10 mouse cellular contexts compared by ENCODE assay signal in genomic region chr11:68228941-68229665, GRCm38 (mm10).
DNase-seq lines count a peak whose midpoint lies in the region; ATAC-seq and TF ChIP-seq lines count a peak whose summit lies in the region.
"Had no signal": no experiment of that assay in that cellular context is flagged by ENCODE, and none has a peak within 500 bp of the region (broad histone marks: within the 10 kb centered on the region; RNA-seq: fewer than 3 reads in every experiment).

No protein-coding gene starts in this region.

- H3K9ac ChIP-seq in lung, embryonic 15.5 days, result no peak overlapping the region
- no peak overlapping the region; the same call in 1 of the 2 replicates for H3K9ac ChIP-seq in limb, embryonic 12.5 days (replicated peaks)
- no peak overlapping the region for H3K9ac ChIP-seq in heart, embryonic 12.5 days
- H3K9ac ChIP-seq: midbrain, embryonic 15.5 days had no signal

- H3K9me3 ChIP-seq in lung, embryonic 15.5 days, result no peaks in the 10 kb centered on the region
- 0 out of 2 replicates have a peak, but pooled peaks cover 4% of the 10 kb centered on the region for H3K9me3 ChIP-seq in limb, embryonic 12.5 days
- H3K9me3 ChIP-seq in heart, embryonic 12.5 days (replicated peaks), result peaks cover 5% of the 10 kb centered on the region; the same call in 1 of the 2 replicates
- H3K9me3 ChIP-seq: midbrain, embryonic 15.5 days had no signal

- H3K27me3 ChIP-seq in lung, embryonic 15.5 days, result no peaks in the 10 kb centered on the region
- H3K27me3 ChIP-seq in limb, embryonic 12.5 days, result no peaks in the 10 kb centered on the region
- peaks cover 8% of the 10 kb centered on the region; the same call in 1 of the 2 replicates for H3K27me3 ChIP-seq in heart, embryonic 12.5 days (replicated peaks)
- H3K27me3 ChIP-seq: Patski had no signal

- no peak for TF ChIP-seq CTCF in embryonic fibroblast, embryonic 13.5 days (IDR thresholded peaks at IDR 0.05; ENCODE audit: borderline replicate concordance, insufficient read depth, low read length)

- peak overlapping the region; percentile 29; the same call in 1 of the 2 replicates for H3K4me2 ChIP-seq in lung, embryonic 15.5 days
- H3K4me2 ChIP-seq in limb, embryonic 12.5 days, result no peak overlapping the region
- no peak overlapping the region for H3K4me2 ChIP-seq in heart, embryonic 12.5 days
- H3K4me2 ChIP-seq: midbrain, embryonic 15.5 days had no signal

- ATAC-seq in lung, embryonic 15.5 days (ENCODE audit: borderline replicate concordance, extremely low read depth, low FRiP score, low TSS enrichment), result peak; percentile 20; the same call in 1 of the 2 replicates
- no peak for ATAC-seq in limb, embryonic 12.5 days (ENCODE audit: insufficient number of reproducible peaks, insufficient read depth, low FRiP score, low TSS enrichment, low read depth)
- no peak for ATAC-seq in heart, embryonic 12.5 days (ENCODE audit: insufficient number of reproducible peaks, low FRiP score)
- ATAC-seq: midbrain, embryonic 15.5 days; Patski had no signal

- no peak for TF ChIP-seq POLR2A in embryonic fibroblast, embryonic 13.5 days (IDR thresholded peaks at IDR 0.05; ENCODE audit: low read depth, low read length)

- no peaks in the 10 kb centered on the region for H3K36me3 ChIP-seq in lung, embryonic 15.5 days
- H3K36me3 ChIP-seq in limb, embryonic 12.5 days, result peaks cover 4% of the 10 kb centered on the region; the same call in 1 of the 2 replicates
- no peaks in the 10 kb centered on the region for H3K36me3 ChIP-seq in heart, embryonic 12.5 days
- H3K36me3 ChIP-seq: midbrain, embryonic 15.5 days had no signal

- H3K4me3 ChIP-seq in lung, embryonic 15.5 days, result no peak overlapping the region
- no peak overlapping the region for H3K4me3 ChIP-seq in embryonic fibroblast, embryonic 13.5 days (ENCODE audit: insufficient read depth, low read length)
- H3K4me3 ChIP-seq in limb, embryonic 12.5 days (replicated peaks), result no peak overlapping the region
- no peak overlapping the region for H3K4me3 ChIP-seq in heart, embryonic 12.5 days
- H3K4me3 ChIP-seq: midbrain, embryonic 15.5 days had no signal

- peak overlapping the region; percentile 48 for H3K27ac ChIP-seq in lung, embryonic 15.5 days
- H3K27ac ChIP-seq in embryonic fibroblast, embryonic 13.5 days (ENCODE audit: insufficient read depth, low read length), result peak overlapping the region; percentile 59
- H3K27ac ChIP-seq in limb, embryonic 12.5 days, result peak overlapping the region; percentile 79
- no peak overlapping the region for H3K27ac ChIP-seq in heart, embryonic 12.5 days (ENCODE audit: poor library complexity, severe bottlenecking)
- H3K27ac ChIP-seq: midbrain, embryonic 15.5 days had no signal

- 39% methylated on average over 18 of the region's 18 CpGs for WGBS in lung, embryonic 15.5 days
- WGBS in limb, embryonic 12.5 days, result 35% methylated on average over 18 of the region's 18 CpGs
- 72% methylated on average over 18 of the region's 18 CpGs for WGBS in heart, embryonic 12.5 days

- H3K4me1 ChIP-seq in lung, embryonic 15.5 days, result peaks cover 25% of the 10 kb centered on the region
- H3K4me1 ChIP-seq in embryonic fibroblast, embryonic 13.5 days (ENCODE audit: control insufficient read depth, insufficient read depth, low read length), result peaks cover 10% of the 10 kb centered on the region
- peaks cover 16% of the 10 kb centered on the region for H3K4me1 ChIP-seq in limb, embryonic 12.5 days (replicated peaks)
- peaks cover 11% of the 10 kb centered on the region; the same call in 1 of the 2 replicates for H3K4me1 ChIP-seq in heart, embryonic 12.5 days (replicated peaks)

- DNase-seq in lung, postnatal 36 days, result no peak
- peak; percentile 61 for DNase-seq in embryo, embryonic 11 days
- DNase-seq in retina, postnatal 1 day, result no peak
- DNase-seq in c-Kit-positive CD71-positive TER-119-positive erythroid progenitor cells, embryonic 14.5 days (ENCODE audit: low spot score), result no peak
